Mouse (Mus musculus) liver, postnatal 0 days (tissue): ENCODE results near the gene Ntm.

Experiments
- CTCF ChIP-seq: sonication (generic); IDR thresholded peaks from 2 replicates; pipeline ENCODE4 v1.5.1; 2016; ENCODE audit warnings: antibody characterized with exemption, low read depth
- EP300 ChIP-seq: IDR thresholded peaks from 2 replicates; pipeline ENCODE4 v1.6.1; 2016; ENCODE audit warnings: antibody characterized with exemption, low read depth, mild to moderate bottlenecking

DNA sequence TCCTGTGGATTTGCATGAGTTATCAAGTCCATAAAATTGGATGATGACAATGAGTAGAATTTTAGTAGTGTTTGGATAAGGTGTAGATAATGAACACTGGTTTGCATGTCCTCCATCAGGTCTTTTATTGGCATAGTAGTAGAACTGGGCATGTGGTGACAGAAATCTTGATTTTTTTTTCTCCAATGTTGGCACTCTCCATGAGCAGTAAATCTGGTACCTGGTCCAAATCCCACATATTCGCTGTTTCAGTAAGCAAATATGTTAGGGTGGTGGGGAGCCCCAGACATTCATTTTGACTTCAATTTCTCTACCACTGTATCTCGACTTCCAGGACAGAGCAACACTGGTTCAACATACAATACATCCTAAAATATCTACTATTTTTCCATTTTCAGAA, 718.9 kb downstream of the Ntm start:
- TF ChIP-seq CTCF (no peak), EP300 (no peak)
